Comparison of ENCODE assay signal across 8 mouse cellular contexts in genomic region chr16:38239729-38240128, GRCm38 (mm10).
DNase-seq lines count a peak whose midpoint lies in the region; ATAC-seq lines count a peak whose summit lies in the region.

No protein-coding gene starts in this region.

- no peak; the same call in 1 of the 2 replicates for ATAC-seq in cerebellum, adult (ENCODE audit: insufficient number of reproducible peaks, low FRiP score, low TSS enrichment)

- DNase-seq in cerebellum, adult 9-10 months, result peak; percentile 34
- peak; percentile 23 for DNase-seq in ovary, postnatal 14 days (ENCODE audit: low spot score)
- no peak for DNase-seq in ovary, postnatal 36 days (ENCODE audit: low spot score)
- peak; percentile 56 for DNase-seq in embryo, embryonic 11 days
- DNase-seq in layer of hippocampus, adult 9-11 months, result peak; percentile 68
- DNase-seq in natural killer cell, adult 2 months (ENCODE audit: low spot score in 2 of 2), result peak; percentile 43 to 80
- DNase-seq in Muller cell, postnatal 12 days (ENCODE audit: inconsistent ontology term), result no peak

Comparison
In these comparisons a context has a peak if more than half of its experiments do, and no peak if none do; other contexts are left out.
1. DNase-seq: peak in cerebellum, adult 9-10 months (single experiment), ovary, postnatal 14 days (single experiment), embryo, embryonic 11 days (single experiment), layer of hippocampus, adult 9-11 months (single experiment) and natural killer cell, adult 2 months (2 of 2); none in ovary, postnatal 36 days (single experiment) and Muller cell, postnatal 12 days (single experiment).